Mouse (Mus musculus) cerebellum, adult 2 months (tissue): ENCODE results near the gene Saysd1.

Source experiments
- CTCF ChIP-seq: fragments of 200-500 bp; IDR thresholded peaks from 2 replicates; pipeline ENCODE4 v1.5.1; 2011; ENCODE audit warnings: low read depth, mild to moderate bottlenecking, control low read depth, low read length, moderate library complexity, borderline replicate concordance; ENCODE audit not compliant: insufficient read depth
- POLR2A ChIP-seq: fragments of 200-500 bp; IDR thresholded peaks from 2 replicates; pipeline ENCODE4 v1.6.1; 2011; ENCODE audit warnings: low read length, control low read depth, borderline replicate concordance; ENCODE audit not compliant: insufficient read depth

DNA sequence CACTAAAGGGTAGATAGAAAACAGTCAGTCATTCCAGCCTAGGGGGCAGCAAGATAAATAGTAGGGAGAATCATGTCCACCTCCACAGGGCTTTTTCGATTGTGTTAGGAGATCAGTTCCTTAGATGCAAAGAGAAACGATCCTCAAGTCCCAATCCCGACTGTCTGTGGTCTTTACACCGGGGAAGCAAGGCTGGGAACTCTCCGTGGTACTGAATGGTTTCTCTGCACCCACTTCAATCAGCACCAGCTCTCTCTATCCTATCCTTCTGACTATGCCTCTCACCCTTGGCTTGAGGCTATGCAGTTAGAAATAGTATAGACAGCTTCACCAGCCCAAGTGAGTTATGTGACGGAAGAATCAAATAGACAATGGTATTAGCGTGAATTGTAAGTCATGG, 44.8 kb downstream of the Saysd1 start:
- TF ChIP-seq POLR2A (no peak), CTCF (no peak)
